Mouse (Mus musculus) hindbrain, embryonic 11.5 days (tissue): ENCODE results near the gene Pcbp4. TPM values are rescaled to one million over a fixed set of nuclear protein-coding genes. Genes with fewer than 3 reads are reported as not detected.
"Not testable (repeated sequence)": the region's sequence is repeated elsewhere in the genome, so short reads cannot be mapped to it uniquely, and the experiment has no call there.

Experiments used
- ATAC-seq: fragments of 200-750 bp; cut with Nextera tagmentation; 2 replicates; pipeline ENCODE4 v1.8.0; 2017; ENCODE audit warnings: mild to moderate bottlenecking, moderate TSS enrichment, moderate library complexity; ENCODE audit not compliant: low FRiP score
- DNase-seq: peaks from one replicate; pipeline ENCODE4 v3.0.0-alpha.2; 2015; ENCODE audit warnings: low spot score
- H3K27ac ChIP-seq: fragments of 300-500 bp; sonication (generic); 2 replicates; pipeline ENCODE4 v1.5.1; 2014; ENCODE audit warnings: mild to moderate bottlenecking, low read depth, low read length
- H3K27me3 ChIP-seq: fragments of 300-500 bp; sonication (generic); 2 replicates; pipeline ENCODE4 v1.6.1; 2014; ENCODE audit warnings: mild to moderate bottlenecking, low read length, moderate library complexity, mixed read lengths; ENCODE audit not compliant: control insufficient read depth, insufficient read depth
- H3K36me3 ChIP-seq: fragments of 300-500 bp; sonication (generic); 2 replicates; pipeline ENCODE4 v1.6.1; 2014; ENCODE audit warnings: mild to moderate bottlenecking, low read length, moderate library complexity, mixed read lengths; ENCODE audit not compliant: control insufficient read depth, insufficient read depth
- H3K4me1 ChIP-seq: fragments of 300-500 bp; sonication (generic); replicated peaks from 2 replicates; pipeline ENCODE4 v1.6.1; 2014; ENCODE audit warnings: low read length, mixed read lengths; ENCODE audit not compliant: control insufficient read depth, insufficient read depth
- H3K4me2 ChIP-seq: fragments of 300-500 bp; sonication (generic); replicated peaks from 2 replicates; pipeline ENCODE4 v1.6.1; 2014; ENCODE audit warnings: mild to moderate bottlenecking, low read depth, low read length
- H3K4me3 ChIP-seq: fragments of 300-500 bp; sonication (generic); 2 replicates; pipeline ENCODE4 v1.5.1; 2014; ENCODE audit warnings: low read depth, low read length
- H3K9ac ChIP-seq: fragments of 300-500 bp; sonication (generic); 2 replicates; pipeline ENCODE4 v1.6.1; 2014; ENCODE audit warnings: low read depth, low read length
- H3K9me3 ChIP-seq: fragments of 300-500 bp; sonication (generic); 2 replicates; pipeline ENCODE4 v1.6.1; 2016; ENCODE audit warnings: low read length; ENCODE audit not compliant: control insufficient read depth
- WGBS: fragments of 180-500 bp; shearing (Covaris S2); extraction: QIAGEN DNeasy Blood & Tissue Kit; methylation state at CpG from one replicate; pipeline ENCODE4 v1.1.7; 2014; 5-methylcytosine and 5-hydroxymethylcytosine counted together
- polyA plus RNA-seq: library from polyadenylated mRNA; unstranded; fragments of >200 nt; fragmentation: Nextera tagmentation; extraction: Ambion mirVana; gene quantifications from 2 replicates; pipeline ENCODE4 v1.2.1, GENCODE M21; 2014

Gene Pcbp4
- polyA plus RNA-seq, 1 experiment from 2014 or later, result 222 TPM

DNA sequence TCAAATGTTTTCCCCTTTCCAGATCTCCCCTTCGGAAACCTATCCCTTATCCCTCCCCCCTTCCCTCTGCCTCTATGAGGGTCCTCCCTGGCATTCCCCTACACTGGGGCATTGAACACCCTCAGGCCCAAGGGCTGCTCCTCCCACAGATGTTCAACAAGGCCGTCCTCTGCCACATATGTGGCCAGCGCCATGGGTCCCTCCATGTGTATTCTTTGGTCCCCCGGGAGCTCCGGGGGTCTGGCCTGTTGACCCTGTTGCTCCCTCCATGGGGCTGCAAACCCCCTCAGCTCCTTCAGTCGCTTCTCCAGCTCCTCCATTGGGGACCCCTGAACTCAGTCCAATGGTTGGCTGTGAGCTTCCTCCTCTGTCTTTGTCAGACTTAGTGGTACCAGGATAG, 34.5 kb downstream of the Pcbp4 start:
- not testable (repeated sequence) for H3K4me3 ChIP-seq, ATAC-seq
- WGBS, result 89% methylated on average over 6 of the region's 6 CpGs

DNA sequence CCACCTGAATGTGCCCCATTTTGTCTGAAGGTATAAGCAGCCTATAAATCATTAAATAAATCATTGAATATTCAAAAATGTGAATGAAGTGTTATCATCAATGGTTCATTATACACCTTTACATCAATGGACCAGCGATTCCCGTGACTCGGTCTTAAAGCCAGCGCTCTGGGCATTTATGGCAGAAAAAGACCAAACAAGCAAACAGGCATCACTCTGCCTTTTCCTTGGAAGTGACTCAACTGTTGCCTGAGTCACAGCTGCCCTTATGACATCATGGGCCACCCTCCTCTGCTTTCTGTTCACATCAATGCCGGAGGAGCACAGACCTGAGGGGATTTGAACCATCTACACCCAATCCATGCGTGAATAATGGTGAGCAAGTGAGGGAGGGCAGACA, 46.6 kb downstream of the Pcbp4 start, which contains the start of gene Iqcf1:
TSS of gene Iqcf1 (plus strand) at position 301 of the 400 bp plus-strand sequence.
- Histone ChIP-seq H3K9me3 (no peaks in the 10 kb centered on the region), H3K4me1 (no peaks in the 10 kb centered on the region), H3K4me3 (no peak within 1 kb of the TSS), H3K4me2 (no peak within 1 kb of the TSS), H3K27me3 (no peaks in the 10 kb centered on the region), H3K9ac (no peak within 1 kb of the TSS), H3K27ac (no peak within 1 kb of the TSS), H3K36me3 (no peaks in the 10 kb centered on the region)
- no peak for ATAC-seq
- no peak for DNase-seq
- WGBS, result 93% methylated on average over 6 of the region's 6 CpGs

More for the DNA sequence above, 34.5 kb downstream of the Pcbp4 start:
- H3K27ac ChIP-seq, H3K9ac ChIP-seq, H3K9me3 ChIP-seq, H3K4me1 ChIP-seq, DNase-seq, H3K4me2 ChIP-seq, H3K27me3 ChIP-seq, H3K36me3 ChIP-seq: not testable (repeated sequence)

DNA sequence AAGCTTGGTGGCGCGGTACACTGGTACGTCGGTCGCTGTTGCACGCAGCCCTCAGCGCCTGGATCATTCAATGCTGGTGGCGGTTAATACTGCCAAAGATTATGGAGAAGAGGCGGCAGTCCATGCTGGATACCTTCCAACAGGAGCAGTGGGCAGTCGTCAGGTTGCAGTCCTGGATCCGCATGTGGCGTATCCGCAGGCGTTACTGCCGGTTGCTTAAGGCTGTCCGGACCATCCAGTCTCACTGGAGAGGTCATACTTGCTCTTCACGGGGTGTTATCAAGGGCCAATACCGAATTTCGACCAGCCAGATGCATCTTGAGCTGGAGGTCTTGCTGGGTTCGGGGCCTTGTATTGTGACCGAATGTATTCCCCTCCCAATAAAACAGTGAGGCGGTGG, 48.8 kb downstream of the Pcbp4 start:
- Histone ChIP-seq H3K4me1 (no peaks in the 10 kb centered on the region), H3K4me2 (no peak overlapping the region), H3K27ac (no peak overlapping the region), H3K36me3 (no peaks in the 10 kb centered on the region), H3K9ac (no peak overlapping the region), H3K9me3 (no peaks in the 10 kb centered on the region), H3K27me3 (no peaks in the 10 kb centered on the region), H3K4me3 (no peak overlapping the region)
- no peak for DNase-seq
- no peak for ATAC-seq
- 85% methylated on average over 22 of the region's 22 CpGs for WGBS

DNA sequence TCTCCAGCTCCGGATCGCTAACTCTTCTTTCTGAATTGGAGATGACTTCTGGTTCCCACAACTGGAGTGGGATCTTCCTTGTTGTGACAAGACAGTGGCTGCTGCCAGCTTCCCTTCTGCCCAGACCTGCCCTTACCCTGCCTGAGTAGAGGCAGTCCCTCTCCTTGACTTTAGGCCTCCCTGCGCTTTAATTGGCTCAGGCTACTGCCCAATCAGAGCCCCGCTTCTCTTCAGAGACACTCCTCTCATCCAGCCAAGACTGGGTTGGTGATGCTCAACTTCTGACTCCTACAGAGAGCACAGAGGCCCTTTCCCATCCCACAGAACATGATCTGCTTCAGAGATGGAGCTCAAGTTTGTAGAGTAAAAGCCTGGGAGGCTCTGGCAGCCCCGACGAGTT, 51.2 kb downstream of the Pcbp4 start:
- ATAC-seq, result no peak

DNA sequence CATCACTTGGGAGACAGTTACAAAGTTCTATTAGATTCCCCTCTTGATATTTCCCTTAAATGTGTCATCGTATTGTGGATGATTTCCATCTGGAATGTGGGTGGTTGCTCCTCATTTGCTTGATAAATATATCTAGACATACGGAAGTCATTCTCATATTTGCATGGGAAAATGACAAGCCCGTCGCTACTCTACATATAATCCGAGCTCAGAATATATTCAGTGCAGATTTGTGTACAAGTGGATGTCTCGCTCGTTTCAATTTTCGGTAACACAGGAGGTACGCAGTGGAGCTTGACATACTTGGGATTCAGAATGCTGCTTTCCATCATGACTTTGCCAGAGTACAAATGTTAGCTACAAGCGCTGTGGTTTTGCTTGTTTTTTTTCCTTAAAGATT, 56.3 kb downstream of the Pcbp4 start:
- ATAC-seq, result no peak
- Histone ChIP-seq H3K36me3 (no peaks in the 10 kb centered on the region), H3K27me3 (no peaks in the 10 kb centered on the region), H3K27ac (no peak overlapping the region), H3K9ac (no peak overlapping the region), H3K4me3 (no peak overlapping the region), H3K4me2 (no peak overlapping the region), H3K4me1 (no peaks in the 10 kb centered on the region), H3K9me3 (no peaks in the 10 kb centered on the region)
- DNase-seq, result no peak
- 96% methylated on average over 10 of the region's 10 CpGs for WGBS

More for the DNA sequence above, 51.2 kb downstream of the Pcbp4 start:
- DNase-seq, result no peak
- H3K27me3 ChIP-seq, result no peaks in the 10 kb centered on the region
- 82% methylated on average over 6 of the region's 6 CpGs for WGBS
- no peaks in the 10 kb centered on the region for H3K4me1 ChIP-seq
- H3K4me2 ChIP-seq, result no peak overlapping the region
- H3K36me3 ChIP-seq, result no peaks in the 10 kb centered on the region
- H3K4me3 ChIP-seq, result no peak overlapping the region
- H3K9me3 ChIP-seq, result no peaks in the 10 kb centered on the region
- H3K9ac ChIP-seq, result no peak overlapping the region
- no peak overlapping the region for H3K27ac ChIP-seq

DNA sequence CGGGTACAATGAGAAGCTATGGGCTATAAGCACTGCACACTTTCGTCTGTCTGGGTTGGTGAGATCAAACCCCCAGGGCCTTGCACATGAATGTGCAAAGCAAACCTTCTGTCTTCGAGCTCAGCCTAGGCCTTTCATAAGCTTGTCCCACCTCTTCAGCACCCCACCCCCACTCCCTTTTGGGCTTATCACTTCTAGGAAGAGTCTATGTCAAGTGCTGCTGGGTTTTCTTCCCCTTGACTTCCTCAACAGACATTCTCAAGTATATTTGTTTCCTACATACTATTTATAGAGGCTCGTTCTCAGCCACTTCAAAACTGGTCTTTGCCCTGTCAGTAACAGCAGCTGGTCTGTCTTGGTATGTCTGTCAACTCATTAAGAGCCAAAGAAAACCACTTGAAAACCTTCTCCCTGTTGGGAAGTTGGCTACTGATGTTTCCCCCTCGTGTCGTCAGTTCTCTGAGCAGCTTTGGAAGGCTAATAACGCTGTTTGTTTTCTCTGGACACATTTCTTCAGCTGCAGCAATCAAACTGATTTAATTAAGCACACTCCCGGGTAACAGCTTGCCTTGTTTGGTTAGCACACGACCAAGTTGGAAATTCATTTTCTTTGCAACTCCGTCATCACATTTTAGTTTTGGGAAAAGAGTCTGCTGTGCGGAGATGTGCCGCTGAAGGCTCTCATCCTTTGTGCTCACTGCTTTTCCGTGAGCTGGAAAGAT, 59.8 kb downstream of the Pcbp4 start:
- Histone ChIP-seq H3K4me1 (no peaks in the 10 kb centered on the region), H3K36me3 (no peaks in the 10 kb centered on the region), H3K4me3 (no peak overlapping the region), H3K9ac (no peak overlapping the region), H3K27me3 (no peaks in the 10 kb centered on the region), H3K9me3 (no peaks in the 10 kb centered on the region), H3K27ac (no peak overlapping the region), H3K4me2 (no peak overlapping the region)
- no peak for ATAC-seq
- DNase-seq, result no peak
- WGBS, result 75% methylated on average over 13 of the region's 13 CpGs

DNA sequence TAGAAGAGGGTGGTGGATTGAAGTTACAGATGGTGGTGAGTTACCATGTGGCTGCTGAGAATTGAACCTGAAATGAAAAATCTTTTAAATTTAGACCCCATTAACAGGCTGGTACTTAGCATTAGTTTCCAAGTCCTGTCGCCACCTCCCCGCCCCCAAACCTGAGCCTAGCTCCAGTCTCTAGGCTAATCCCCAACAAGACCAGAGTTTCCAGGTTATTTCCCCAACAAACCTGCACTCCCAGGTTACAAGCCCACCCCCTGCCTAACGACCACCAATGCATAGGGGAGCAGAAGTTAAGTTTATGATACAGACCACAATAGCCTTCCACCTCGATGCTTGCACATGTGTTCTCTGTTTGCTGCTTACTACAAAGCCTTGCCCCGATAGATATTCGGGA, 60.5 kb downstream of the Pcbp4 start:
- H3K4me1 ChIP-seq, result no peaks in the 10 kb centered on the region
- ATAC-seq (no peak), DNase-seq (no peak)
- no peaks in the 10 kb centered on the region for H3K36me3 ChIP-seq
- H3K9ac ChIP-seq, result no peak overlapping the region
- H3K27ac ChIP-seq, result no peak overlapping the region
- no peak overlapping the region for H3K4me3 ChIP-seq
- no peak overlapping the region for H3K4me2 ChIP-seq
- H3K27me3 ChIP-seq, result no peaks in the 10 kb centered on the region
- 79% methylated on average over 6 of the region's 6 CpGs for WGBS
- no peaks in the 10 kb centered on the region for H3K9me3 ChIP-seq

Other genes starting within 250 kb of the Pcbp4 start
- not detected in 2 replicates for gene Tlr9, start 230.7 kb upstream of the Pcbp4 start, polyA plus RNA-seq
- gene Alas1, start 204.6 kb upstream of the Pcbp4 start, polyA plus RNA-seq, result 83.8 and 84.7 TPM in 2 replicates
- gene Poc1a, start 172.2 kb upstream of the Pcbp4 start, polyA plus RNA-seq, result 27.3 and 27.6 TPM in 2 replicates
- gene Dusp7, start 84.7 kb upstream of the Pcbp4 start, polyA plus RNA-seq, result 25.0 and 25.8 TPM in 2 replicates
- gene Rpl29, start 23.8 kb upstream of the Pcbp4 start, polyA plus RNA-seq, result 882 and 903 TPM in 2 replicates
- gene Acy1, start 15.0 kb upstream of the Pcbp4 start, polyA plus RNA-seq, result 26.4 and 30.3 TPM in 2 replicates
- gene Abhd14b, start 5.8 kb upstream of the Pcbp4 start, polyA plus RNA-seq, result 4.2 and 6.0 TPM in 2 replicates
- 31.2 and 34.7 TPM in 2 replicates for gene Abhd14a, start 5.6 kb upstream of the Pcbp4 start, polyA plus RNA-seq
- 0.22 and 0.29 TPM in 2 replicates for gene Gpr62, start 12.6 kb downstream of the Pcbp4 start, polyA plus RNA-seq
- gene Rrp9, start 22.7 kb downstream of the Pcbp4 start, polyA plus RNA-seq, result 41.3 and 42.2 TPM in 2 replicates
- gene Parp3, start 23.7 kb downstream of the Pcbp4 start, polyA plus RNA-seq, result 0.54 and 1.4 TPM in 2 replicates
- gene Iqcf1, start 46.7 kb downstream of the Pcbp4 start, polyA plus RNA-seq, result not detected in 2 replicates
- gene Iqcf5, start 61.3 kb downstream of the Pcbp4 start, polyA plus RNA-seq, result not detected in 2 replicates
- not detected in 2 replicates for gene Iqcf3, start 108.3 kb downstream of the Pcbp4 start, polyA plus RNA-seq
- gene Iqcf4, start 117.7 kb downstream of the Pcbp4 start, polyA plus RNA-seq, result not detected in 2 replicates
- not detected in 2 replicates for gene Iqcf6, start 173.3 kb downstream of the Pcbp4 start, polyA plus RNA-seq
- gene Grm2, start 202.8 kb downstream of the Pcbp4 start, polyA plus RNA-seq, result 9.5 and 9.7 TPM in 2 replicates
- 28.1 and 30.0 TPM in 2 replicates for gene Tex264, start 232.6 kb downstream of the Pcbp4 start, polyA plus RNA-seq